Mouse (Mus musculus) c-Kit-positive CD71-positive TER-119-negative erythroid progenitor cells, embryonic 14.5 days (primary cell): ENCODE results near the gene Gm11237.
"Not testable (repeated sequence)": the region's sequence is repeated elsewhere in the genome, so short reads cannot be mapped to it uniquely, and the experiment has no call there.

Experiments
- DNase-seq: peaks from one replicate; pipeline ENCODE4 v3.0.0-alpha.2; 2013; ENCODE audit warnings: low read depth

The Gm11237 gene

GRCm38 (mm10) chr4:73622684-73623083, at the start of gene Gm11237:
TSS of gene Gm11237 (plus strand) at chr4:73622984.
- DNase-seq: not testable (repeated sequence)

GRCm38 (mm10) chr4:73599248-73599647, 23.5 kb upstream of the Gm11237 start:
- no peak for DNase-seq

GRCm38 (mm10) chr4:73607581-73607980, 15.2 kb upstream of the Gm11237 start, which contains the start of gene Gm11238:
TSS of gene Gm11238 (plus strand) at chr4:73607881.
- not testable (repeated sequence) for DNase-seq

GRCm38 (mm10) chr4:73637821-73638220, 15.0 kb downstream of the Gm11237 start, which contains the start of gene Gm11236:
TSS of gene Gm11236 (plus strand) at chr4:73638121.
- DNase-seq: not testable (repeated sequence)

GRCm38 (mm10) chr4:73661864-73662263, 39.1 kb downstream of the Gm11237 start:
- not testable (repeated sequence) for DNase-seq

- not testable (repeated sequence) for DNase-seq
These were observed 45.3 kb downstream of the Gm11237 start, which contains the start of gene Gm11239 for GRCm38 (mm10) chr4:73668054-73668453. TSS of gene Gm11239 (plus strand) at chr4:73668354.
